Mouse (Mus musculus) kidney, postnatal 14 days (tissue): ENCODE results near the gene Acadvl.
A peak's percentile ranks its signal among the peaks of the same experiment; 100 is the strongest.
"Not testable (repeated sequence)": the region's sequence is repeated elsewhere in the genome, so short reads cannot be mapped to it uniquely, and the experiment has no call there.

ENCODE experiments used
- DNase-seq: peaks from one replicate; pipeline ENCODE4 v3.0.0; 2022; ENCODE audit warnings: mixed read lengths

The Acadvl gene

GRCm38 (mm10) chr11:70026689-70027088, 11.5 kb upstream of the Acadvl start:
- DNase-seq = peak; percentile 65

- DNase-seq = no peak
Observed at GRCm38 (mm10) chr11:70024151-70024514, 8.9 kb upstream of the Acadvl start.

- no peak for DNase-seq
Observed at GRCm38 (mm10) chr11:70023481-70024150, 8.4 kb upstream of the Acadvl start.

GRCm38 (mm10) chr11:70021264-70022132, 6.3 kb upstream of the Acadvl start:
- peak; percentile 97 for DNase-seq

- DNase-seq = peak; percentile 84
Observed at GRCm38 (mm10) chr11:70020731-70021263, 5.6 kb upstream of the Acadvl start.

- DNase-seq = no peak
Observed at GRCm38 (mm10) chr11:70020022-70020631, 4.9 kb upstream of the Acadvl start.

GRCm38 (mm10) chr11:70019495-70020021, 4.3 kb upstream of the Acadvl start:
- DNase-seq = no peak

GRCm38 (mm10) chr11:70018131-70018990, 3.1 kb upstream of the Acadvl start:
- peak; percentile 64 for DNase-seq

- DNase-seq = no peak
Observed at GRCm38 (mm10) chr11:70017199-70017767, 2.1 kb upstream of the Acadvl start.

GRCm38 (mm10) chr11:70016669-70017068, 1.5 kb upstream of the Acadvl start, which contains the start of gene Dlg4:
Gene Dlg4, plus strand, starts transcription at chr11:70016942.
- DNase-seq = no peak

GRCm38 (mm10) chr11:70016177-70016576, 966 bp upstream of the Acadvl start:
- DNase-seq = not testable (repeated sequence)

GRCm38 (mm10) chr11:70015677-70016076, 466 bp upstream of the Acadvl start:
- no peak for DNase-seq

- DNase-seq = no peak
Observed at GRCm38 (mm10) chr11:70014051-70014450, 1.2 kb downstream of the Acadvl start.

- no peak for DNase-seq
Observed at GRCm38 (mm10) chr11:70013408-70013807, 1.8 kb downstream of the Acadvl start.

GRCm38 (mm10) chr11:70012931-70013330, 2.3 kb downstream of the Acadvl start:
- DNase-seq = no peak

GRCm38 (mm10) chr11:70010961-70011360, 4.2 kb downstream of the Acadvl start:
- DNase-seq = no peak

- no peak for DNase-seq
Observed at GRCm38 (mm10) chr11:70010548-70010947, 4.7 kb downstream of the Acadvl start.

GRCm38 (mm10) chr11:70010033-70010432, 5.2 kb downstream of the Acadvl start:
- no peak for DNase-seq

GRCm38 (mm10) chr11:70005521-70005920, 9.7 kb downstream of the Acadvl start:
- no peak for DNase-seq

GRCm38 (mm10) chr11:70002471-70002870, 12.7 kb downstream of the Acadvl start:
- no peak for DNase-seq

GRCm38 (mm10) chr11:70001865-70002264, 13.3 kb downstream of the Acadvl start:
- DNase-seq = peak; percentile 50

GRCm38 (mm10) chr11:70001159-70001558, 14.1 kb downstream of the Acadvl start:
- DNase-seq = no peak
